Mouse (Mus musculus) 3134 (cell line): Measurements from ENCODE around the gene Msh5.
"Not testable (repeated sequence)": the region's sequence is repeated elsewhere in the genome, so short reads cannot be mapped to it uniquely, and the experiment has no call there.

Experiments used
- DNase-seq: peaks from one replicate; pipeline ENCODE4 v3.0.0-alpha.2; 2011; ENCODE audit warnings: low spot score; ENCODE audit not compliant: insufficient read length; ENCODE audit errors: extremely low read depth

Gene Msh5

DNA sequence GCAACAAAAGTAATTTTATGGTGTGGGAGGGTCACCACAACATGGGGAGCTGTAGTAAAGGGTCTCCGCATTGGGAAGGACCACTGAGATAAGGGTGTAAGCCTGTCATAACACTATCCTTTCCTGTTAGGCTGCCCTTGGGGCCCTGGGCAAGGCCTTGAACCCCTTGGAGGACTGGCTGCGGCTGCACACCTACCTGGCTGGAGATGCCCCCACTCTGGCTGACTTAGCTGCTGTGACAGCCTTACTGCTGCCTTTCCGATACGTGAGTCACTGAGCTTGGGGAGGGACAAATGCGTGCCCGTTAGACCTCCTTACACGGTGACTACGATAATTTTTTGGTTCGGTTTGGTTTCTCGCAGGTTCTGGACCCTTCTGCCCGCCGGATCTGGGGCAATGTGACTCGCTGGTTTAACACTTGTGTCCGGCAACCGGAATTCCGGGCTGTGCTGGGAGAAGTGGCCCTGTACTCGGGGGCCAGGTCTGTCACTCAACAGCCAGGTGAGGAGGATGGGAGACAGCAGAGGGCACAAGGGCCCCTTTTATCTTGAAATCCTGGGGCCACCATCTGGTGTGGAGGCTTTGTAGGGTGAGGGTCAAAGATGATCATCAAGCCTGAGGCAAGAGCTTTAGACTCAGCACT, 42.3 kb downstream of the Msh5 start:
- no peak for DNase-seq

DNA sequence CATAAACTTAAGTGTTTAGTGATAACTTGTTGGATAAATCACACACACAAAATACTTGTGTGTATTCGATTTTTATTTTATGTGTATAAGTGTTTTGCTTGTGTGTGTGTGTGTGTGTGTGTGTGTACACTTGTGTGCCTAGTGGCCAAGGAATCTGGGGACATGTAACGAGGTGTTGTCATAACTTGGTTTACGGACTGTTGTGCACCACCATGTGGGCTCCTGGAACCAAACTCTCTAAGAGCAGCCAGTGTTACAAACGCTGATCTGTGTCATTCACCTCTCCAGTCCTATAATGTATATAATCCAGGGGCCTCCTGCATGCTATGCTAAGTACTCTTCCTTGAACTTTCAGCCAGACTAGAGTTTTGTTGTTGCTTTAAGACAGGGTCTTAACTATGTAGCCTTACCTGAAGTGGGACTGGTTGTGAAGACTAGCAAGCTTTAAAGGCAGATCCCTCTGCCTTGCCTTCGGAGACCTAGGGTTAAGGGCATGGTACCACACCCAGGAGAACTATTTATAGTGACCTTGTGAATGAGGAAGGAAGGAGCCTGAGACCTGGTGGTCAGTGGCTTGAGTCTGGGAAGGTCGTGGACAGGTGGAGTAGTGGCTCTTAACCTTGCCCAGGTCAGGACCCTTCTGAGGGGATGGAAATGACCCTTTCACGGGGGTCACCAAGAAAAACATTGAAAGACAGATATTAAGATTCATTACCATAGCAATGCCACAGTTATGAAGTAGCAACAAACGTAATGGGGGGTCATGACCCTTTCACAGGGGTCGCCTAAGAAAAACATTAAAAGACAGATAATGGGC, 43.3 kb downstream of the Msh5 start:
- DNase-seq, result no peak

DNA sequence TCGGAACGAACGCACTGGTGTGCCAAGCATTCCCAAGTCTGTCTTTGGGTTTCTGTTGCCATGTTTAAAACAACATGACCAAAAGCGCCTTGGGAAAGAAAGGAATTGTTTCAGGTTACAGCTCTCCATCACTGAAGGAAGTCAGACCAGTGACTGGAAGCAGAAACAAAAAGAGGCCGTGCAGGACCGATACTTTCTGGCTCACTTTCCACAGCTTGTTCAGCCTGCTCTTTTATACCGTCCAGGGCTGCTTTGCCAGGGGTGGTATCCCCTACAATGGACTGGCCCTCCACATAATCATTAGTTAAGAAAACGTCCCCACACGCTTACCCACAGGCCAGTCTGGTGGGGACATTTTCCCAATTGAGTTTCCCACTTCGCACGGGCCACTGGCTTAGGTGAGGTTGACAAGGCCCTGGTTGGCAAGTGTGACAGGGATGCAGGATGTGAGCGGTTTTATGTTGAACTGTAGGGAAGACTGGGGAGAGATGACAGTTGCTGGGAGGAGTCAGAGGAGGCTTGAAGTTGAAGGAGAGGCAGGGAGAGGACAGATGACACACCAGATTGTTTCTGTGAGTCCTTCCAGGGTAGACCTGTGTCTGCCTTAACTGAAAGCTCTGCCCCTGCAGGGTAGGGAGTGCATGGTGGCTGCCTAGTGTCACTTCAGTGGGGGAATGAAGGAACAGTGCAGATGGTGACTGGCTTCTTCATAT, 44.2 kb downstream of the Msh5 start:
- peak; percentile 46 for DNase-seq

DNA sequence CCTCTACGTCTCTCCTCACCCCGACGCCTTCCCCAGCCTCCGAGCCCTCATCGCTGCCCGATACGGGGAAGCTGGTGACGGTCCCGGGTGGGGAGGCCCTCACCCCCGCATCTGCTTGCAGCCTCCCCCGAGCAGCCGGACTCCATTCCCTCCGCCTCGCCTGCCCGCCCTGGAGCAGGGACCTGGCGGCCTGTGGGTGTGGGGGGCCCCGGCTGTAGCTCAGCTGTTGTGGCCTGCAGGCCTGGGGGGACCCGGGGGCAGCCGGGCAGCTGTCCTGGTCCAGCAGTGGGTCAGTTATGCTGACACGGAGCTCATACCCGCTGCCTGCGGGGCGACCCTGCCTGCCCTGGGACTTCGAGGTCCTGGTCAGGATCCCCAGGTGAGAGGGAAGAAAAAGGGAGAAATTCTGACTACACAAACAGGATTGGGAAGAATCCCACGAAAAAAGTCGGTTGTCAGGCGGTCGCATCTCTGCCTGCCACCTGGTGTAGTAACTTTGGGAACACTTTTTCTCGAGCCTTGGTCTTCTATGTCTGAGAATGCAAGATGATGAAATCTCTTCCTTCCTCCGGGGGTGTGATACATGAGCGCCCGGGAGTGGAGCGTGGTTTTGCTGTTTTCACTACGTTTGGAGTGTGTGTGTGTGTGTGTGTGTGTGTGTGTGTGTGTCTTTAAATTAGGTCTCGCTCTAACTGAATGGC, 44.9 kb downstream of the Msh5 start:
- DNase-seq, result no peak

DNA sequence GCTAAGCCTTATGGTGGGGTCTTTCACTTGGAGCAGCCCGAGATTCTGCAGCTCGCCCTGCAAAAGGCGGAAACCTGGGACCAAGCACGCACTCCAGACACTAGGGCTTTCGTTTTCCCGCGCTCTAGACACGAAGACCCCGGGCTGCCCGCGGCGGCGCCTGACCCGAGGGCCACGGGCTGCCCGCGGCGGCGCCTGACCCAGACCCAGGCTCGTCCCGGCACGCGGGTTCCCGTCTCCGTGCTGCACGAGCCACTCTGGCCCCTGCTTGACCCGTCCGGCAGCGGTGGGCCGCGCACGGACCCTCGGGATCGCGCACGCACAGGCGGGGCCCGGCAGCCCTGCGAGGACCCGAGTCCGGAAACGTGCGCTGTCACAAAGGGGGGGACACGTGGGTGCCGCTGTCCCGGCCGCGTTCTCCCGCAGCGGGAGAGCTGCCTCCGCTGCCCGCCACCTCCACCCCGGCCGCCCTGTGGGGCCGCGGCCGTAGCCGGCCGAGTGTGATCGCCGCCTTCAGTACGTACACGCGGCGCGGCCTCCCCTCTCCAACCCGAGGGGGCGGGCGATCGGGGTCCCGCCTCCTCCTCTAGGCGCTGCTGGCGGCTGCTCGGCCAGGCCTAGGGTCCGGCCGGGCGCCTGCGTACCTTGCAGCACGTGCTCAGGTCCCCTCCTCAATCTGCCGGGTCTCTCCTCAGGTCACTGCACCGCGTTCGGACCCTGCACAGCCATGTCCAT, 45.7 kb downstream of the Msh5 start, which contains the start of gene Vars:
Gene Vars (plus strand): TSS at position 271 of the 735 bp plus-strand sequence.
- peak; percentile 96 for DNase-seq

DNA sequence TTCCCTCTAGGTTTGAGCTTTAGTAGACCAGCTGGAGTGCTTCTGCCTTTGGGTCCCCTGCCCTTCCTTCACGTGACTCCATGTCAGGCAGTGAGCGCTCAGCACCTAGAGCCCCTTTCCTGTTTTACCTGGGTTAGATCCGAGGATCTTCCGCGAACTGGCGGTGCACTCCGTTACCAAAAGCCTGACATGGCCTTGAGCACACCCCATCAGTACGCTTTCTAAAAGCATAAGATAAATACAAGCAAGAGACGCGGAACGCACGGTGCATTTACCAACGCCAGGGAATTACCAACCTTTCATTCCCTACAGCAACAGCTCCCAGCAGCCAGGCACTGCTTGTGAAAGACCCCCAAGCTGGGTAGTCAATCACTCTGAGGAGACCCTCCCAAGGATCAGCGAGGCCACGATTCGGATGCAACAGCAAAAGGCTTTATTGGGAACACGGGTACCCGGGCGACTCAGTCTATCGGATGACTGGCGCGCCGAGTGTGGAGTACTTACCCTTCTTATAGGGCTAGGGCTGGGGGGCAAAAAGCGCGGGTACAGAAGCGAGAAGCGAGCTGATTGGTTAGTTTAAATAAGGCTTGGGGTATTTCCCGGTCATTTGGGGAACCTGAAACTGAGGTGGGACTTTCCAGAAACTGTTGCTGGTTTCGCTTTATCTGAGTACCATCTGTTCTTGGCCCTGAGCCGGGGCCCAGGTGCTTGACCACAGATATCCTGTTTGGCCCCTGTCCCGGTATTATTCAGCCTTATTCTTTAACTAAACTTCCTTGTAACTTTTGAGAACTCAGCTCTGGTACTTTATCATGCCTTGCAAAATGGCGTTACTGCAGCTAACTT, 46.5 kb downstream of the Msh5 start:
- DNase-seq, result peak; percentile 70

DNA sequence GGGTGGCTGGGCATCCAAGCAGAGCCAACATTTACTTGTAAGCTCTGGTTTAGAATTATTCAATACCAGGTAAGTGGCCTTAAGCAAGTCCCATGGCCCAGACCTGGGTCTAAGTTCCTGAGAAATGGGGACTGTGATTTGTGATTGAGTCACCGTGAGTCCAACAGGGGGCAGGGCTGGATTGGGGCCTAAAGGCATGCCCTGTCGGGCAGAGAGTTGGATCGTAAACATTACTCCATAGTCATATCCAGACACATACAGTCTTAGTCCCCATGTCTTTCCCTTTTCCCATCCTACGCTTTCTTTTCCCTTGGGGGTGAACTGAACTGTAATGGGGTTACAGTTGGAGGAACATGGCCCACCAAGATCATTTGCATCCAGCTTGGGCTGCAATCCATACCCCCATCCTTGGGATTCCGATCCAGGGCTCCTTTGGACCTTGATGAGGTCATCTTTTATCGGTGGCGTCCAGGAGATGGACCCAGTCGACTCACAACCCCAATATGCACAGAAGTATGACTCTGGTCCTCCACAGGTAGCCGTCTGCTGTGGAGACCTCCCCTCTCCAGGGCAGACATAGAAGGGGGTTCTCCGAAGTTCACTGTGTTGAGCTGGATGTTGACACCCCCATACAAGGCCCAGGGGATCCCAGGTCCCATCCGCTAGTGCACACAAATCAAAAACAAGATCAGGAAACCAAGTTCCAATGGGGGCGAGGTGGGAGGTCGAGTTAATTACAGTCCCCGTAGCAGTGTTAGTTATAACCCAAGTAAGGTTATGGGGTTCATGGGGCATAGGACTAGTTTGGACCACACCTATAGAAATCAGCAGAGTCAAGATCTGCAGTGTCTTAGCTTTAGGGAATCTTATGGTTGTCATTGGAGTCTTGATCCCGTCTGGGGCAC, 47.8 kb downstream of the Msh5 start:
- no peak for DNase-seq

DNA sequence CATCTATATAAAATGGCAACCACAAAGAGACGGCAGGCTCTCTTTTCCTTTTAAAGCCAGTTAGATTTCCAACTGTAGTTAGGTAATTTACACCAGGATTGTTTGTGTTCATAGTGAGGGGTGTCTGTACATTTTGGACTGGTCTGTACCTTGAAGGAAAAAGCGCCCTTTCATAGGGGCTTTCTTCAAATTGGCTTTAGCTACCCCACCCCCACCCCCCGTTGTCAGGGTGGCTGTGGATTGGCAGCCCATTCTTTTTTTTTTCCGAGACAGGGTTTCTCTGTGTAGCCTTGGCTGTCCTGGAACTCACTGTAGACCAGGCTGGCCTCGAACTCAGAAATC, 49.4 kb downstream of the Msh5 start:
- no peak for DNase-seq

DNA sequence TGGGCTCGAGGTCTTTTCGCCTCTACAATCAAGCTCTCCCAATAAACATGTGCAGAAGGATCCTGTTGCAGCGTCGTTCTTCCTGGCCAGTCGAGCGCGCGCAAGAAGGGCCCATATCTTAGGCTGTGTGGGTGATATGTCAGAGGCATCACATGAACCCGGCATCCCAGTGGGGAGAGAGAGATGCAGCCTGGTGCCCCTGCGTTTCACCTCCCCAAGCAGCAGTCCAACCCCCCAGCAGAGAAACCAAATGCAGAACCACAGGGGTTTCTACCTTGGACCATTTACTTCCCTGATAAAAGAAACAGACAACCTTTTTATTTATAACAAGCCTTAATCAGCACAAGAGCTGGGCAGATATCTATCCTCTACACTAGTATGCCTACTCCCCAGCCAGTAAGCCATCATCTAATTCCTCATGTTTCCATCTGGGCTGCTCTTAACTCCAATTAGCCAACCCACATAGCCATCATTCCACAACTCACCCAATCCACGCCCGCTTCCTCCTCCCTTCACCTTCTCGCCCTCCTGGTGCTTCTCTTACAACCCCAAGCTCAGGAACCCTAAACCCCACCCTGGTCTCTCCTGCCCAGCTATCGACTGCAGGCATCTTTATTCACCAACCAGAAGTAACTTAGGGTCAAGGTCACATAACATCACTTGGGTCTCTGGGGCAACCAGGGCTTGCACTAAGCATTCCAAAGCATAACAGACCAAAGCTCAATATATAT, 50.0 kb downstream of the Msh5 start:
- no peak for DNase-seq

DNA sequence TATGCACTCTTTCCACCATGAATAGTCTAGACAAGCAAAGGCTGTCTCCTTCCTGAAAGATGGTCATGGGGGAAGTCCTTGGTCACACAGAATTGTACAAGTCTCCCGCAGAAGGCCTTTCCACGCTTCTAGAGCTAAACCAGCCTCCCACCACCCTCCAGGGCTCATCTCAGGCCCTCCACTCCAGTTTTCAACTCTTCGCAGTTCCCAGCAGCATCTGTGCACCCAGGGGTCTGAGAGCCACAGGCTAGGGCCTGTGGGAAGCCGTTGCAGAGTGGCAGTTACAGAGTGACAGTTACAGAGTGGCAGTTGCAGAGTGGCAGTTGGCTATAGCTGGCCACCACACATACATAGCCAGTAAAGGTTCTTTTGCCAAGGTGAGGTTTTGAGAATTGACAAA, 50.6 kb downstream of the Msh5 start:
- not testable (repeated sequence) for DNase-seq

DNA sequence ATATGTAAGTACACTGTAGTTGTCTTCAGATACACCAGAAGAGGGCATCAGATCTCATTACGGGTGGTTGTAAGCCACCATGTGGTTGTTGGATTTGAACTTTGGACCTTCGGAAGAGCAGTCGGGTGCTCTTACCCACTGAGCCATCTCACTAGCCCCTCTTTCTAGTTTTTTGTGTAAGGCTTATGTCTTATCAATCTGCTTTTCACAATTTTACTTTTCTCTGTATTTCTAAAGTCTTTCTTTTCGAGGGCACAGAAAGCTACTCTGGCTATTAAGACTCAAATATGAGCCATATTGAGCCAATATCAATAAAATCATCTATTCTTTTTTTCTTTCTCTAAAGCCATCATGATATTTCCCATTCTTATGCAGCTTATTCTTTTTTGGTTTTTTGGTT, 51.4 kb downstream of the Msh5 start:
- not testable (repeated sequence) for DNase-seq

DNA sequence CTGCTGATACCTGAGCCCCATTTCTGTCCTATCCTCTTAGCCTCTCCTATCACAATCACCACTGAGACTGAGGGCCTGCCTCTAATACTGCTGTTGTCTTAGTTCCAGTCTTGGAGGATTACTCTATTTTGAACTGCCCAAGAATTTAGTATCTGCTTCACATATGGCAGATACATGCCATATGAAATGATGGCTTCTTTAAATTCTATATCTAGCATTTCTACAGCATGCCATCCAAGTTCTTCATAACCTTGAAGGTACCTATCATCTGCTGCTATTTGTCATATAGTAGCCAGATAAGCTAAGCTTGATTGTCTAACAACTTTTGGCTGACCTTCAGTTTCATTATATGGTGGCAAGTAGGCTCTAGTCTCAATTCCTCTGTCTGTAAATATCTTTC, 51.8 kb downstream of the Msh5 start:
- no peak for DNase-seq

DNA sequence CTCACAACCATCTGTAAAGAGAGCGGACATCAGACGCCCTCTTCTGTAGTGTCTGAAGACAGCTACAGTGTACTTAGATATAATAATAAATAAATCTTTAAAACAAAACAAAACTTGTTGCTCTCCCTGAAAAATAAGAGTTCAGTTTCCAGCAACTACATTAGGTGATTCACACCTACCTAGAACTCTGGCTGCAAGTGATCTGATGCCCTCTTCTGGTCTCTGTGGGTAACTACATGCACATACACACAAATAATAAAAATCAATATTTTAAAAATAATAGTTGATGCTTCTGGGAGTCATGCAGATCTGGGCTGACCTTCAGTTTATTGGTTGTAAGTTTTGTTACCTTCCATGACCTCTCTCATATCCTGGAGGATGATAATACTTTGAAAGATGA, 62.3 kb downstream of the Msh5 start:
- no peak for DNase-seq

DNA sequence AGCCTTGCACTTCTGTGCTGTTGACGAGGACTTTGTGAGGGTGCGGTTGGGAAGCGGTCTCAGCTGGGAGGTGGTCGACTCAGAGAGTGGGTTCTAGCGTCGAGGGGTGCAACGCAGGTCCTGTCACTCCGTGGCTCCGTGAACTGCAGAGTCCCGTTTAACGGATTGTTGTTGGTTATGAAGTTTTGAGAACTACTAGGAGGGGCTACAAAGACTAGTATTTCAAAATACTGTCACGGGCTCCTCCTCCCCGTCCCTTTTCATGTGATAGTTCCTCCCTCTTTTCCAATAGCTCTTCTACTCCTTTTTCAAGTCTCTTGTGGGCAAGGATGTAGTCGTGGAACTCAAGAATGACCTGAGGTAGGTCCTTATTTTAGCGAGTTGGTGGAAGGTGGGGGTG, 64.2 kb downstream of the Msh5 start:
- DNase-seq, result no peak

DNA sequence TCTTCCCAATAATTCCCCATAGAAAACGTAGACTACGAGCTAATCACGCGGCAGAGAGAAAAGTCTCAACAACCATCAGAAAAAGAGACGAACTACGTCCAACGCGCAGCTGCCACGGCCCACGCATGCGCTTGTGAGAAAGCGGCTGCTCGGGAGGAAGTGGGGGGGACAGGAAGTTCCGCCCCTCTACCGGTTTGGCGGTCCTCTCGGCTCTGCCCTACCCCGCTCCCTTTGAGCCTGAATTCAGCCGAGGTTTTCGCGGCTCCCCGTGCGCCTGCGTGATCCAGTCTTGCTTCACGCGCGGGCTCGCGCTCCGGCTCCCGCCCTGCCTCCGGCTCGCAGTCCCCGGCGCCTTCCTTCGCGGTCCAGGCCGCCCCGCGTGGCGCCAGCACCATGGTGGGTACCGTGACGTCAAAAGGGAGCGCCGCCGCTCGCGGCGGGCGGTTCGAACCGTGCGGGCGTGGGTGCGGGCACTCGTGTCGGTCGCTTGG, 64.8 kb downstream of the Msh5 start, which contains the start of gene Lsm2:
Gene Lsm2 (plus strand): TSS at position 173 of the 491 bp plus-strand sequence.
- peak; percentile 93 for DNase-seq

DNA sequence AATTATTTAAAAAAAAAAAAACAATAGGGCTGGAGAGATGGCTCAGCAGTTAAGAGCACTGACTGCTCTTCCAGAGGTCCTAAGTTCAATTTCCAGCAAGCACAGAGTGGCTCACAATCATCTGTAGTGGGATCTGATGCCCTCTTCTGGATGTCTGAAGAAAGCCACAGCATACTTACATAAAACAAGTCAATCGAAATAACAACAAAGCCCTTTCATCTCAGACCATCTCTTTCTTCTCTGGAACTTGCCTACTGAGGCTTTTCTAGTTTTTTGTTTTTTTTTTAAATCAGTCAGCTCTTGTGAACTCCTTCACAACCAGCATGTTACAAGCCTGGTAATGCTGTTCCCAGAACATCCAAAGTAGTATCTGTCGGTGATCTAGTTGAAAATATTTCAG, 65.9 kb downstream of the Msh5 start:
- peak; percentile 62 for DNase-seq

DNA sequence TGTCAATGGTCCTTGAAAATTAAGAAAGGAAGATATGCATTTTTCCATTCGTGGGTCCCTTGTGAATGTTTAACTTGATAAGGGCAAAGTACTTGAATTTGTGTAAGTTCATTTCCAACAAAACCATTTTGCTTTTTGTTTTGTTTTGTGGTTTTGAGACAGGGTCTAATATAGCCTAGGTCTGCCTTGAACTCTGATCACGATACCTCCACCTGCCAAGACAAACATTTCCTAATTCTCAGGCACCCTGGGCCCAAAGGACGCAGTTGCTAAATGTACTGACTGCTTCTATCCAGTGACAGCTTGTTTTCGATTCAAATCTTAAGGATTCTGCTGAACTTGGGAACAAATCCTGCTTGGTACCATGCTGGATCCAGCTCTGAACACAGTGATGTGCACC, 66.9 kb downstream of the Msh5 start:
- DNase-seq, result no peak
